Mouse (Mus musculus) adrenal gland (tissue): Measurements from ENCODE around the gene Btbd35f25.
"Not testable (repeated sequence)": the region's sequence is repeated elsewhere in the genome, so short reads cannot be mapped to it uniquely, and the experiment has no call there.

Experiments
- intact Hi-C: fragments of 180-260 bp; cut with DNase I; formaldehyde crosslinking; loops from one replicate; pipeline ENCODE4 v1.15.1; 2025
- long read RNA-seq, 2 experiments: library from polyadenylated mRNA; unstranded; transcript quantifications; one replicate each; pipeline ENCODE4 v2.0.0; 2020; ENCODE audit warnings: borderline replicate concordance in 1 of 2; ENCODE audit not compliant: insufficient replicate concordance in 1 of 2

The Btbd35f25 gene
- long read RNA-seq, experiment 1: 0 reads
- long read RNA-seq, experiment 2: 0 reads

DNA sequence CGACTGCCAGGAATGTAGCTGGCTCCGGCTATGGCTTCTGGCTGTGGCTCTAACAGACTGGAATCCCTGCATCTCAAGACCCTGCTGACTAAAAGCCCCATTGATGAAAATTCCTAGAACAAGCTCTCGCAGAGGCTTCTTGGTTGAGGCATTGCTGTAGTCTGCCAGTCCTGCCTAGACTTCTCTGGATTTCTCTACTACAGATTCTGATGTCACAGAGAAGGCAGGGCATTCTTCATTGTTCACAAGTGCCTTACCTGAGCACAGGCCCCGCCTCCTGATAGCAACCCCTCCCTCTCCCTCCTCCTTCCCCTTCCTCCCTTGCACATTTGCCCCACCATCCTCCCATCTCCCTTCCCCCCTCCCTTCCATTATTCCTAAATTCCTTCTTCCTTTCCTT is at the start of gene Btbd35f25:
Gene Btbd35f25 (minus strand): TSS at position 101 of the 400 bp plus-strand sequence.
- intact Hi-C loops: not testable (repeated sequence)

- intact Hi-C loops: no loop called here
Observed at GRCm38 (mm10) chrX:31766255-31766654, 49.3 kb upstream of the Btbd35f25 start.

DNA sequence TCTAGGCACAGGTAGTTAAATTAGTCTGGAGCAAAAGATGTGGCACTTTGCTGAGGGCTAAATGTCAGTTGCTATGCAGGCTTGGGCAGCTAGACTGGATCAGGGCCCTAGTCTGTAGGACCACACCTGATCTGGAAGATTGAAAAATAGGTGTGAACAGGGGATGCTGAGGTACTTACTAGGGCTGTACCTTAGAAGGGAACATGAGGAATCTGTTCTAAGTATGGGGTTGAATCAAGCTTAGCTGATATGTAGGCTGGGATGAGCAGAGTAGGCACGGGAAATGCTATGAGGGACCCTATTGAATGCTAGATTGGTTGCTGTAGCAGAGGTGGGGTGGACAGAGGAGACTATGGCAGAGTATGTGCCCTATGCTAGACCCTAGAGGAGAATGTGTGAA is 47.0 kb upstream of the Btbd35f25 start:
- intact Hi-C loops: no loop called here

- intact Hi-C loops: no loop called here
Observed at GRCm38 (mm10) chrX:31745079-31745478, 28.1 kb upstream of the Btbd35f25 start.

GRCm38 (mm10) chrX:31736958-31737357 is 20.0 kb upstream of the Btbd35f25 start:
- intact Hi-C loops: no loop called here
